Mouse (Mus musculus) liver, embryonic 14.5 days (tissue): ENCODE measurements around the gene Kat6b. TPM values are rescaled to one million over a fixed set of nuclear protein-coding genes. Genes with fewer than 3 reads are reported as not detected.
"Not testable (repeated sequence)": the region's sequence is repeated elsewhere in the genome, so short reads cannot be mapped to it uniquely, and the experiment has no call there.

Source experiments
- ATAC-seq: fragments of 200-750 bp; cut with Nextera tagmentation; 2 replicates; pipeline ENCODE4 v1.8.0; 2017; ENCODE audit warnings: moderate number of reproducible peaks, mild to moderate bottlenecking, moderate library complexity; ENCODE audit not compliant: insufficient read depth
- DNase-seq, 3 experiments: peaks; one replicate each; pipeline ENCODE4 v3.0.0-alpha.2; 2012 to 2013; ENCODE audit warnings: low read depth in 3 of 3, low spot score in 3 of 3
- H3K27ac ChIP-seq: fragments of 300-500 bp; sonication (generic); 2 replicates; pipeline ENCODE4 v1.5.1; 2014; ENCODE audit warnings: moderate library complexity, mild to moderate bottlenecking, control low read depth, inconsistent platforms
- H3K27me3 ChIP-seq: fragments of 300-500 bp; sonication (generic); 2 replicates; pipeline ENCODE4 v1.6.1; 2014; ENCODE audit warnings: mild to moderate bottlenecking, low read length, moderate library complexity; ENCODE audit not compliant: control insufficient read depth, insufficient read depth
- H3K36me3 ChIP-seq: fragments of 300-500 bp; sonication (generic); replicated peaks from 2 replicates; pipeline ENCODE4 v1.6.1; 2014; ENCODE audit warnings: low read depth; ENCODE audit not compliant: control insufficient read depth, insufficient read depth
- H3K4me1 ChIP-seq, 2 experiments: fragments of 200-500 bp in 1 of 2; fragments of 300-500 bp in 1 of 2; sonication (generic) in 1 of 2; replicated peaks; 2 replicates each; pipeline ENCODE4 v1.6.1; 2012 to 2014; ENCODE audit warnings: antibody characterized with exemption in 1 of 2, inconsistent platforms in 1 of 2, low read length in 1 of 2; ENCODE audit not compliant: control insufficient read depth in 2 of 2, insufficient read depth in 2 of 2
- H3K4me2 ChIP-seq: fragments of 300-500 bp; sonication (generic); 2 replicates; pipeline ENCODE4 v1.6.1; 2014; ENCODE audit warnings: low read depth, mild to moderate bottlenecking, control low read depth, moderate library complexity
- H3K4me3 ChIP-seq, 2 experiments: fragments of 200-500 bp in 1 of 2; fragments of 300-500 bp in 1 of 2; sonication (generic) in 1 of 2; 2 replicates each; pipeline ENCODE4 v1.5.1; 2012 to 2014; ENCODE audit warnings: low read depth in 2 of 2, low read length in 2 of 2, mild to moderate bottlenecking in 2 of 2, control low read depth in 1 of 2, inconsistent platforms in 1 of 2, moderate library complexity in 1 of 2; ENCODE audit not compliant: insufficient read depth in 1 of 2
- H3K9ac ChIP-seq: fragments of 300-500 bp; sonication (generic); replicated peaks from 2 replicates; pipeline ENCODE4 v1.6.1; 2014; ENCODE audit warnings: mild to moderate bottlenecking, control low read depth, moderate library complexity
- H3K9me3 ChIP-seq: fragments of 300-500 bp; sonication (generic); 2 replicates; pipeline ENCODE4 v1.6.1; 2016; ENCODE audit warnings: low read length, mixed read lengths; ENCODE audit not compliant: control insufficient read depth
- CTCF ChIP-seq: IDR thresholded peaks from 2 replicates; pipeline ENCODE4 v1.5.1; 2016; ENCODE audit warnings: antibody characterized with exemption, low read depth, control low read depth
- EP300 ChIP-seq: IDR thresholded peaks from 2 replicates; pipeline ENCODE4 v1.6.1; 2016; ENCODE audit warnings: antibody characterized with exemption, low read depth
- WGBS: fragments of 180-500 bp; shearing (Covaris S2); extraction: QIAGEN DNeasy Blood & Tissue Kit; methylation state at CpG from one replicate; pipeline ENCODE4 v1.1.7; 2014; ENCODE audit not compliant: insufficient replicate concordance; 5-methylcytosine and 5-hydroxymethylcytosine counted together
- polyA plus RNA-seq, 2 experiments: library from polyadenylated mRNA; depleted of rRNA in 1 of 2; stranded (reverse) in 1 of 2; unstranded in 1 of 2; fragments of >200 nt; fragmentation: Nextera tagmentation in 1 of 2; extraction: Ambion mirVana in 1 of 2; gene quantifications; 2 replicates each; pipeline versions ENCODE4 v1.2.1 to v1.2.3; 2012 to 2014

Gene Kat6b
- polyA plus RNA-seq, 2 experiments: 0.93 to 1.4 TPM

- H3K36me3 ChIP-seq: no peaks in the 10 kb centered on the region
- TF ChIP-seq EP300: no peak
- TF ChIP-seq CTCF: no peak
- WGBS: 67% methylated on average over 9 of the region's 9 CpGs
These were observed 18.0 kb upstream of the Kat6b start for GRCm38 (mm10) chr14:21463117-21463712.

GRCm38 (mm10) chr14:21470386-21470785 is 10.8 kb upstream of the Kat6b start:
- H3K4me1 ChIP-seq: no peaks in the 10 kb centered on the region
- no peaks in the 10 kb centered on the region for H3K36me3 ChIP-seq
- H3K4me3 ChIP-seq: no peak overlapping the region
- H3K4me2 ChIP-seq: no peak overlapping the region
- WGBS: 58% methylated on average over 5 of the region's 5 CpGs
- H3K27me3 ChIP-seq: no peaks in the 10 kb centered on the region
- DNase-seq: no peak
- no peaks in the 10 kb centered on the region for H3K9me3 ChIP-seq
- TF ChIP-seq EP300: no peak
- TF ChIP-seq CTCF: no peak
- ATAC-seq: no peak
- H3K9ac ChIP-seq: no peak overlapping the region
- no peak overlapping the region for H3K27ac ChIP-seq

More at GRCm38 (mm10) chr14:21463117-21463712, 18.0 kb upstream of the Kat6b start:
- Histone ChIP-seq H3K9ac (no peak overlapping the region), H3K27ac (no peak overlapping the region), H3K9me3 (no peaks in the 10 kb centered on the region), H3K4me3 (no peak overlapping the region), H3K4me2 (no peak overlapping the region), H3K27me3 (no peaks in the 10 kb centered on the region), H3K4me1 (no peaks in the 10 kb centered on the region)
- ATAC-seq (no peak), DNase-seq (no peak)

DNA sequence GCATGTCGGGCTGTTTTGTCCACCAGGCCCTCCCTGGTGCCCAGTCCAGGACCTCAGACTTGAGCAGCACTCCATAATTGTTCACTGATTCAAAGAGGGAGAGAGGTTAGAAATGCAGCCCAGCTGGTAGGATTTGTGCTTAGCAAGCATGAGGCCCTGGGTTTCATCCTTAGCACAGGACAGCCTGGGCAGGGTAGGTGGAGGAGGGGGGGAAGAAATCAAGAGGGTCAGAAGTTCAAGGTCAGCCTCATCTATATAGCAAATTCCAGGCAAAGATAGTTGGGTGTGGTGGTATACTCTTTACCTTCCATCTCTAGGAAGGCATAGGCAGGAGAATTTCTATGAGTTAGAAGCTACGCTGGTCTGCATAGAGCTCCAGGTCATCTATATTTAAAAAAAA is 9.3 kb upstream of the Kat6b start:
- Histone ChIP-seq H3K4me3 (no peak overlapping the region), H3K4me1 (no peaks in the 10 kb centered on the region), H3K27ac (no peak overlapping the region), H3K9me3 (no peaks in the 10 kb centered on the region), H3K27me3 (no peaks in the 10 kb centered on the region), H3K9ac (no peak overlapping the region), H3K4me2 (no peak overlapping the region), H3K36me3 (no peaks in the 10 kb centered on the region)
- WGBS: 80% methylated on average over 2 of the region's 2 CpGs
- TF ChIP-seq EP300: no peak
- no peak for TF ChIP-seq CTCF
- DNase-seq: no peak
- ATAC-seq: no peak

DNA sequence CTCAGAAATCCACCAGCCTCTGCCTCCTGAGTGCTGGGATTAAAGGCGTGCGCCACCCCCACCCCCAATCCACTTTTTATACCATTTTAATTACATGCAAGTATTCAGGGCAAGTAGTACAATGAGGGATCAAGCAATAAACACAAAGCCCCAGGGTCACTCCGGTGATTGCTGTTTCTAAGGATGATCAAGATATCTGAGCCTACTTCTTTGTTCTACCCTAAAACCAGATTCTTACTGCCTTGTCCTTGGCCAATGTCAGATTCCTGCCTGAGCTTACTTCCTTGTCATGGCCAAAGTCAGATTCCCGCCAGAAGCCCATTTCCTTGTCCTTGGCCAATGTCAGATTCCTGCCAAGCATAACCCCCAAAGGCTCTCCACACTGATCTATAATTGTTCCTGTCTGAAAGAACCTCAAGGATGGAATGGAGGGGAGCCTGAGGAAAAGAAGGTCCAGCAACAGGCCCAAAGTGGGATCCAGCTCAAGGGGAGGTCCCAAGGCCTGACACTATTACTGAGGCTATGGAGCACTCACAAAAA is 6.6 kb upstream of the Kat6b start:
- not testable (repeated sequence) for H3K9ac ChIP-seq, H3K4me1 ChIP-seq, H3K4me3 ChIP-seq, H3K4me2 ChIP-seq, ATAC-seq, DNase-seq, H3K36me3 ChIP-seq, H3K27ac ChIP-seq, H3K27me3 ChIP-seq, H3K9me3 ChIP-seq
- WGBS: 66% methylated on average over 4 of the region's 4 CpGs

- TF ChIP-seq CTCF (no peak), EP300 (no peak)
- Histone ChIP-seq H3K4me3 (no peak overlapping the region), H3K27me3 (no peaks in the 10 kb centered on the region), H3K36me3 (no peaks in the 10 kb centered on the region), H3K27ac (no peak overlapping the region), H3K9ac (no peak overlapping the region), H3K9me3 (no peaks in the 10 kb centered on the region), H3K4me2 (no peak overlapping the region), H3K4me1 (no peaks in the 10 kb centered on the region)
- DNase-seq (no peak), ATAC-seq (no peak)
- WGBS: 71% methylated on average over 2 of the region's 2 CpGs
These were observed 4.1 kb upstream of the Kat6b start for GRCm38 (mm10) chr14:21477181-21477580.
